Mouse (Mus musculus): ENCODE results near the gene Fam214a. TPM values are rescaled to one million over a fixed set of nuclear protein-coding genes. Genes with fewer than 3 reads are reported as not detected.

Fam214a gene
- 30.1 TPM for polyA plus RNA-seq (2014; fragmentation: Illumina TruSeq; extraction: RNeasy Lipid Tissue Mini Kit (QIAGEN cat#74804); ENCODE audit: low read depth, low replicate concordance)

DNA sequence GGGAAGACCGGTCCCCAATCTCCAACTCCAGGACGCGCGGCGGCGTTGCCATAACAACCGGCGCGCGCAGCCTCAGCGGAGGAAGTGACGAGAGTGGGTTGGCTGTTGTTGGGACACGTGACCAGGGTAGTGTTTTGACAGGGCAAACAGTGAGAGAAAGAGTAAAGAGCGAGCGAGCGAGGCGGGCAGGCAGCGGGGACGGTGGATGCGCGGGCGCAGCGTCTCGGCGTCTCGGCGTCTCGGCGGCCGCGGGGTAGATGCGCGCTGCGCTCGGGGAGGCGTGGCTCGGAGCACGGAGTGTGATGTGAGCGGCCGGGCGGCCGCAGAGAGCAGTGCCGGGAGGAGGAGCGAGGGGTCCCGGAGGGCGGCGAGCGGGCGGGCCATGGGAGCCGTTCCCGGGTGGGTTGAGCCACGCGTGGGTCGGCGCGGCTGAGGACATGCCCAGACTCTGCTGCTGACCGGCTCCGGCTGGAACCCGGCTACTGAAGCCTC, at the start of gene Fam214a:
TSS of gene Fam214a (plus strand) at position 129 of the 492 bp plus-strand sequence.

GRCm38 (mm10) chr9:75037451-75038356, 85.0 kb downstream of the Fam214a start, which contains the start of gene Arpp19:
Gene Arpp19 (plus strand): TSS chr9:75037614.

DNA sequence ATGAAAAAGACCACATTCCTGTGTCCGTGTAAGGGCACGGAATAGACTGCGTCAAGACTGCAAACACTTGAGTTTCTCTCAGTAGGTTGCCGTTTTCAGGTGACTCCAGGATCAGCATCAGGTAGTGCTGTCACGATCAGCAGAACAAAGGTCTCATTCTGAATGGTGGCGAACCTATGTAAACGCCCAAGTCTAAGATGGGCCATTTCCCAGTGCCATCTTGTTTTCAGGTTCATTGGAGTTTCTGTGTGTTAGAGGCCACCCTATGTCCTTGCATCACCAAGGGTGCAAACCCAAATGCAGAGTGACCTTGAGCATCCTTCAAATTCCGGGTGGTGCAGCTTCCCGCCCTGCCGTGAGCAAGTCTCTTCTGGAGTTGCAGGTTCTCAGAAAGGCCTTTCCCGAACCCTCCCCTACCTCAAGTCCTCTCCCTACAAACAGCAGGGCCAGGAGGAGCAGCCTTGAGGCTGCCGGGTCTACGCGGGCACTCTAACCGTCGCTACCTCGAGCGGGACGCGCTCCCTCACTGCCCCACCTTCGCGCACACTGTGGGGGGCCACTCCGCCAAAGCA, 117.9 kb downstream of the Fam214a start, which contains the start of gene Myo5a:
TSS of gene Myo5a (plus strand) at position 559 of the 572 bp plus-strand sequence.

Other genes starting within 250 kb of the Fam214a start
- gene Onecut1, start 91.0 kb upstream of the Fam214a start, polyA plus RNA-seq (2014; fragmentation: Illumina TruSeq; extraction: RNeasy Lipid Tissue Mini Kit (QIAGEN cat#74804); ENCODE audit: low read depth, low replicate concordance) = not detected
- gene Arpp19, start 84.7 kb downstream of the Fam214a start, polyA plus RNA-seq (2014; fragmentation: Illumina TruSeq; extraction: RNeasy Lipid Tissue Mini Kit (QIAGEN cat#74804); ENCODE audit: low read depth, low replicate concordance) = 131 TPM
- gene Myo5a, start 118.1 kb downstream of the Fam214a start, polyA plus RNA-seq (2014; fragmentation: Illumina TruSeq; extraction: RNeasy Lipid Tissue Mini Kit (QIAGEN cat#74804); ENCODE audit: low read depth, low replicate concordance) = 12.1 TPM